Mouse (Mus musculus): Measurements from ENCODE around the gene AU021092. TPM values are rescaled to one million over a fixed set of nuclear protein-coding genes. Genes with fewer than 3 reads are reported as not detected.

AU021092 gene
- total and polyA plus RNA-seq, 3 experiments: 12.1 to 19.9 (median 17.4) TPM

- H3K4me3 ChIP-seq: no peak overlapping the region
- no peaks in the 10 kb centered on the region; the same call in 1 of the 2 replicates for H3K4me1 ChIP-seq (ENCODE audit: control insufficient read depth, insufficient read depth, low read length)
- H3K27me3 ChIP-seq (ENCODE audit: control insufficient read depth, insufficient read depth, low read length): no peaks in the 10 kb centered on the region
- WGBS: 19% methylated on average over 6 of the region's 6 CpGs
- no peaks in the 10 kb centered on the region for H3K79me2 ChIP-seq (replicated peaks; ENCODE audit: control insufficient read depth, insufficient read depth, low read length)
- H3K36me3 ChIP-seq (ENCODE audit: control insufficient read depth, insufficient read depth, low read length): no peaks in the 10 kb centered on the region
- no peak overlapping the region for H3K9ac ChIP-seq (ENCODE audit: low read depth, low read length)
- no peak overlapping the region; the same call in 1 of the 2 replicates for H3K27ac ChIP-seq
- TF ChIP-seq CTCF (IDR thresholded peaks at IDR 0.05): peak; percentile 85
- TF ChIP-seq POLR2A (IDR thresholded peaks at IDR 0.05; ENCODE audit: insufficient read depth, low read depth, low read length): no peak
- DNase-seq: peak; percentile 36 to 46
- intact Hi-C loops (cut with DNase I): loop anchor here (2.0 kb wide), 1 partner anchor 48 kb away; the partner anchor contains the start of gene Sec14l5
Measured at GRCm38 (mm10) chr16:5195080-5195479, 27.0 kb downstream of the AU021092 start.

DNA sequence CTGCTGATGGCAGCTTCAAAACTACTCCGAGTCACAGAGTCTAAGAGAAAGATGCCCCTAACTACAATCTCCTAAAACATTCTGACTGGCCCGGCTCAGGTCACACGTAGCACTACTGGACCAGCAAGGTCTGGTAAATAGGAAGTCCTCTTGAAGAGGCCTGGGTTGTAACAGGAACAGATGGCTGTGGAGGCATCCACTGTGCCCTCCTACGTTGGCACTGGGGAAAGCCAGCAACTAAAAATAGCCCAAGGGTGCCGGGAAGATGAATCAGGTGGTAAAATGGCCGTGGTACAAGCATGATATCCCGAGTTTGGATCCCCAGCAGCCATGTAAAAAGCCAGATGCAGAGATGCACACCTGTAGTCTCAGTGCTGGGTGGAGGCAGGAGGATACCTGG lies 35.9 kb downstream of the AU021092 start:
- H3K36me3 ChIP-seq (ENCODE audit: control insufficient read depth, insufficient read depth, low read length): no peaks in the 10 kb centered on the region
- H3K4me3 ChIP-seq: no peak overlapping the region
- peaks cover 1% of the 10 kb centered on the region; the same call in 1 of the 2 replicates for H3K4me1 ChIP-seq (ENCODE audit: control insufficient read depth, insufficient read depth, low read length)
- WGBS: 48% methylated on average over 7 of the region's 7 CpGs
- TF ChIP-seq POLR2A (IDR thresholded peaks at IDR 0.05; ENCODE audit: insufficient read depth, low read depth, low read length) (no peak), EP300 (IDR thresholded peaks at IDR 0.05; ENCODE audit: insufficient read depth, low read depth, low read length) (0 out of 2 replicates have a peak, but pooled peaks have one; percentile 60)
- DNase-seq: peak in 1 of 2 experiments; percentile 59
- intact Hi-C loops (cut with DNase I): no loop called here
- H3K27ac ChIP-seq: peak overlapping the region; percentile 59
- no peaks in the 10 kb centered on the region for H3K79me2 ChIP-seq (replicated peaks; ENCODE audit: control insufficient read depth, insufficient read depth, low read length)
- H3K9ac ChIP-seq (ENCODE audit: low read depth, low read length): no peak overlapping the region
- no peaks in the 10 kb centered on the region for H3K27me3 ChIP-seq (ENCODE audit: control insufficient read depth, insufficient read depth, low read length)

DNA sequence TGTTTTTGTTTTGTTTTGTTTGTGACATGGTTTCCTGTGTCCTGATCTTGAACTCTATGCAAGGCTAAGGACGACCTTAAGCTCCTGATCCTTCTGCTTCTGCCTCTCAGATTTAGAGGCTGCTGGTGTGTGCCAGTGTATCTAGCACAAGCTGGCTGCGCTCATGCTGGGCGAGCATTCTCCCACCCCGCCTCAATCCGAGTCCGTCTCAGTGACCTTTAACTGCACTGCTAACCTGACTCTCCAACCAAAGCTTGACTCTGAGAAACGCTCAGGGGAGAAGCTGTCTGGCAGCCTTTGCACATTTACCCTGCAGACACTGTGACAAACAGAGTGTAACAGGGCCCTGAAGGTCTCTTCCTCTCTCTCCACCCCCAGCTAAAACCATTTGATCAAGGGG lies 36.4 kb downstream of the AU021092 start:
- Histone ChIP-seq H3K4me1 (ENCODE audit: control insufficient read depth, insufficient read depth, low read length) (peaks cover 1% of the 10 kb centered on the region; the same call in 1 of the 2 replicates), H3K4me3 (no peak overlapping the region), H3K79me2 (replicated peaks; ENCODE audit: control insufficient read depth, insufficient read depth, low read length) (no peaks in the 10 kb centered on the region), H3K27ac (peak overlapping the region; percentile 59), H3K9ac (ENCODE audit: low read depth, low read length) (no peak overlapping the region), H3K27me3 (ENCODE audit: control insufficient read depth, insufficient read depth, low read length) (no peaks in the 10 kb centered on the region), H3K36me3 (ENCODE audit: control insufficient read depth, insufficient read depth, low read length) (no peaks in the 10 kb centered on the region)
- no peak for DNase-seq
- intact Hi-C loops (cut with DNase I): no loop called here
- 47% methylated on average over 7 of the region's 7 CpGs for WGBS
- TF ChIP-seq CTCF (IDR thresholded peaks at IDR 0.05): no peak
- TF ChIP-seq EP300 (IDR thresholded peaks at IDR 0.05; ENCODE audit: insufficient read depth, low read depth, low read length): no peak
- no peak for TF ChIP-seq POLR2A (IDR thresholded peaks at IDR 0.05; ENCODE audit: insufficient read depth, low read depth, low read length)

DNA sequence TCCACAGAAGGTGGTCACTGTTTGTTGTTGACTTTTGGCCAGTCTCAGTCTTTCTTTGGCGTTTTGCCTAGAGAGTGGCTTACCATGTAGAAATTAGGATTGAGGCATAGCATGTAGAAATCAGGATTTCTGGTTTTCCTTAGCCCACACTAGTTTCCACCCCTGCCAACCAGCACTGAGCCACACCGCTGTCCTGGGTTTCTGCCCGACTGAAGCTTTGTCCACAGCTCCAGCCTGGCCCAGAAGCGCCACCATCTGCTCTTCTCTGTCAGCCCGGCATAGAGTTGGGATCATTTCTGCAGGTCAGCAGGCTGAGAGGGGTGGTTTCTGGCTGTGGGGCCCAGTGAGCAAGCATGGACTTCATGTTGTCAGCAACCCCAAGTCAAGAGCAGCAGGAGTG lies 37.1 kb downstream of the AU021092 start:
- no peak overlapping the region for H3K9ac ChIP-seq (ENCODE audit: low read depth, low read length)
- H3K36me3 ChIP-seq (ENCODE audit: control insufficient read depth, insufficient read depth, low read length): no peaks in the 10 kb centered on the region
- intact Hi-C loops (cut with DNase I): no loop called here
- H3K27ac ChIP-seq: no peak overlapping the region
- 63% methylated on average over 5 of the region's 5 CpGs for WGBS
- H3K4me1 ChIP-seq (ENCODE audit: control insufficient read depth, insufficient read depth, low read length): peaks cover 1% of the 10 kb centered on the region; the same call in 1 of the 2 replicates
- no peaks in the 10 kb centered on the region for H3K27me3 ChIP-seq (ENCODE audit: control insufficient read depth, insufficient read depth, low read length)
- DNase-seq: no peak
- TF ChIP-seq POLR2A (IDR thresholded peaks at IDR 0.05; ENCODE audit: insufficient read depth, low read depth, low read length): no peak
- no peak for TF ChIP-seq EP300 (IDR thresholded peaks at IDR 0.05; ENCODE audit: insufficient read depth, low read depth, low read length)
- no peak for TF ChIP-seq CTCF (IDR thresholded peaks at IDR 0.05)
- no peak overlapping the region for H3K4me3 ChIP-seq
- H3K79me2 ChIP-seq (replicated peaks; ENCODE audit: control insufficient read depth, insufficient read depth, low read length): no peaks in the 10 kb centered on the region

GRCm38 (mm10) chr16:5184101-5184500 lies 38.0 kb downstream of the AU021092 start:
- H3K27ac ChIP-seq: no peak overlapping the region
- WGBS: 40% methylated on average over 8 of the region's 8 CpGs
- H3K79me2 ChIP-seq (replicated peaks; ENCODE audit: control insufficient read depth, insufficient read depth, low read length): no peaks in the 10 kb centered on the region
- H3K9ac ChIP-seq (ENCODE audit: low read depth, low read length): no peak overlapping the region
- no peak for TF ChIP-seq EP300 (IDR thresholded peaks at IDR 0.05; ENCODE audit: insufficient read depth, low read depth, low read length)
- no peak for TF ChIP-seq CTCF (IDR thresholded peaks at IDR 0.05)
- TF ChIP-seq POLR2A (IDR thresholded peaks at IDR 0.05; ENCODE audit: insufficient read depth, low read depth, low read length): no peak
- no peak for DNase-seq
- intact Hi-C loops (cut with DNase I): no loop called here
- no peak overlapping the region for H3K4me3 ChIP-seq
- no peaks in the 10 kb centered on the region for H3K27me3 ChIP-seq (ENCODE audit: control insufficient read depth, insufficient read depth, low read length)
- peaks cover 1% of the 10 kb centered on the region; the same call in 1 of the 2 replicates for H3K4me1 ChIP-seq (ENCODE audit: control insufficient read depth, insufficient read depth, low read length)
- H3K36me3 ChIP-seq (ENCODE audit: control insufficient read depth, insufficient read depth, low read length): no peaks in the 10 kb centered on the region

DNA sequence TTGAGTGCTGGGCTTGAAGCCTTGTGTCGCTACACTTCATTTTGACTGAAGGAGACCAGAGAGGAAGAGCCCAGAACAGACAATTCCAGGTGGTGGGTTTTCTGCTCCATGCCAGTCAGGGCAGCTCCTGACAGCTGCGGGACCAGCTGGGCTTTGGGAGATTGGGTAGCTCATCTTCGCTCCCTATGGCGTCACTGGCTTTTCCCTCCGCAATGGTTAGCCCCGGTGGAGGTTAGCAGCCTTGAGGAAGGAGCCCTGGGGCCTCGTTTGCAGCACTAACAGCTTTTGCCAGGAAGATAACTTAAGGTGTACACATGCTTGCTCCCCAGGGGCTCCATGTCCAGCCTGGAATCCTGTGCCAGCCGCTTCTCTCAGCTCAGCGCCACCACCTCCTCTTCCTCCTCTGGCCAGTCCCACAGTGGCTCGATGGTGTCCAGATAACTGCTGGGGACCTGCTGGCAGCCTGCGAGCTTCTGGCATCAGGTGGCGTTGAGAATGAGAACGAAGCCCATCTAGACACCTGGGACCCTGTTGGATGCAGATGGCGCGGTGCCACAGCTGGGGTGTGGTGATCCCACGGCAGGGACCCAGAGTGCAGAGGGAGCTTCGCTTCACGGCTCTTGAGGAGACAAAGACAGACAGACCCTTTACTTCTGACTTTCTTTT lies 38.7 kb downstream of the AU021092 start:
- DNase-seq: no peak
- intact Hi-C loops (cut with DNase I): no loop called here
- Histone ChIP-seq H3K27me3 (ENCODE audit: control insufficient read depth, insufficient read depth, low read length) (no peaks in the 10 kb centered on the region), H3K4me3 (no peak overlapping the region), H3K27ac (no peak overlapping the region), H3K9ac (ENCODE audit: low read depth, low read length) (no peak overlapping the region), H3K4me1 (ENCODE audit: control insufficient read depth, insufficient read depth, low read length) (peaks cover 1% of the 10 kb centered on the region; the same call in 1 of the 2 replicates), H3K79me2 (replicated peaks; ENCODE audit: control insufficient read depth, insufficient read depth, low read length) (no peaks in the 10 kb centered on the region), H3K36me3 (ENCODE audit: control insufficient read depth, insufficient read depth, low read length) (no peaks in the 10 kb centered on the region)
- no peak for TF ChIP-seq EP300 (IDR thresholded peaks at IDR 0.05; ENCODE audit: insufficient read depth, low read depth, low read length)
- TF ChIP-seq POLR2A (IDR thresholded peaks at IDR 0.05; ENCODE audit: insufficient read depth, low read depth, low read length): no peak
- no peak for TF ChIP-seq CTCF (IDR thresholded peaks at IDR 0.05)
- 73% methylated on average over 18 of the region's 18 CpGs for WGBS
